In the genomic region with DNA sequence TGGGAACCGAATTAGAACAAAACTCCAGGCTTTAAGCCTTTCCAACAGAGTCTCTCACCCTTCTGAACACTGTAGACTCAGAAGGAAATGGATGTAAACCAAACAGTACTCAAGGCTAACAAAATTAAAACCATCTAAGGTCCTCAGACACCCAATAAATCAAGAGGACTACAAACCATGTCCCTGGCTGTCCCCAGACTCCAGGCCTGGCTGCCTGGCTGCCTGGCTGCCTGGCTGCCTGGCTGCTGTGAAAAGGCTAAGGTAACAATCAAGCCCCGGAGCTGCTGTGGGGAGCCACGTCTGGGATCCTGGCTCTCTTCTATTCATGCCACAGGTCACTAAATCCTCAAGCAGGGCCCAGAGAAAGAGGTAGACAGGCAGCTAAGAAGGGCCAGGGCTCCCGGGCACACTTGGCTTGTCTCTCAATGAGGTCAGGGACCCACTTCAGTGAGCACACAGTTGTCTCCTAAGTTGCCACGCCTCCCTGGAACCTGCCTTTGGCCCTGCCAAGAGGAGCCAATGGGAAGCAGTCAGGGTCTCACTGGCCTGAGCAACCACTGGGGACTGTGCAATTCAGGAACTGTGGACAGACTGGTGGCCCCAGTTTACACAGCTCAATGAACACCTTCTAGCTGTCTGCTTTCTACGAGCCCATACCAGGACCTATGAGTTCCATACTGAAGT, we compare ENCODE assay signal across 23 mouse cellular contexts.
DNase-seq lines count a peak whose midpoint lies in the region; ATAC-seq and TF ChIP-seq lines count a peak whose summit lies in the region.
"Had no signal": no experiment of that assay in that cellular context is flagged by ENCODE, and none has a peak within 500 bp of the region (broad histone marks: within the 10 kb centered on the region; RNA-seq: fewer than 3 reads in every experiment).

No protein-coding gene starts in this region.

- peak overlapping the region; percentile 3; the same call in 1 of the 2 replicates for H3K27ac ChIP-seq in forebrain, embryonic 10.5 days
- H3K27ac ChIP-seq in forebrain, postnatal 0 days (ENCODE audit: low read depth, low read length), result no peak overlapping the region
- H3K27ac ChIP-seq in kidney, postnatal 0 days, result peak overlapping the region; percentile 5; the same call in 1 of the 2 replicates
- H3K27ac ChIP-seq: embryonic facial prominence, embryonic 10.5 days; hindbrain, embryonic 15.5 days; liver, embryonic 15.5 days; midbrain, embryonic 15.5 days had no signal

- no peak overlapping the region for H3K4me3 ChIP-seq in forebrain, embryonic 10.5 days
- H3K4me3 ChIP-seq in forebrain, postnatal 0 days (ENCODE audit: low read depth, low read length), result no peak overlapping the region
- H3K4me3 ChIP-seq in kidney, postnatal 0 days (replicated peaks; ENCODE audit: low read depth, low read length), result no peak overlapping the region
- H3K4me3 ChIP-seq: embryonic facial prominence, embryonic 10.5 days; hindbrain, embryonic 15.5 days; liver, embryonic 15.5 days; midbrain, embryonic 15.5 days had no signal

- peaks cover 78% of the 10 kb centered on the region for H3K27me3 ChIP-seq in forebrain, embryonic 10.5 days (ENCODE audit: poor library complexity, severe bottlenecking)
- no peaks in the 10 kb centered on the region for H3K27me3 ChIP-seq in forebrain, postnatal 0 days (ENCODE audit: insufficient read depth, low read length)
- no peaks in the 10 kb centered on the region for H3K27me3 ChIP-seq in kidney, postnatal 0 days (ENCODE audit: insufficient read depth, low read length)
- H3K27me3 ChIP-seq: hindbrain, embryonic 15.5 days; liver, embryonic 15.5 days had no signal

- no peak for TF ChIP-seq CTCF in forebrain, postnatal 0 days (IDR thresholded peaks at IDR 0.05; ENCODE audit: low read depth)
- TF ChIP-seq CTCF in kidney, postnatal 0 days (IDR thresholded peaks at IDR 0.05; ENCODE audit: low read depth), result no peak

- no peaks in the 10 kb centered on the region for H3K36me3 ChIP-seq in forebrain, embryonic 10.5 days (replicated peaks)
- no peaks in the 10 kb centered on the region for H3K36me3 ChIP-seq in forebrain, postnatal 0 days (ENCODE audit: insufficient read depth)
- H3K36me3 ChIP-seq in kidney, postnatal 0 days (ENCODE audit: insufficient read depth, low read length), result no peaks in the 10 kb centered on the region
- H3K36me3 ChIP-seq: embryonic facial prominence, embryonic 10.5 days; hindbrain, embryonic 15.5 days; liver, embryonic 15.5 days; midbrain, embryonic 15.5 days had no signal

- peaks cover 24% of the 10 kb centered on the region for H3K4me1 ChIP-seq in forebrain, embryonic 10.5 days
- H3K4me1 ChIP-seq in forebrain, postnatal 0 days (ENCODE audit: insufficient read depth), result no peaks in the 10 kb centered on the region
- H3K4me1 ChIP-seq in kidney, postnatal 0 days (replicated peaks; ENCODE audit: insufficient read depth, low read length), result peaks cover 4% of the 10 kb centered on the region; the same call in 1 of the 2 replicates
- H3K4me1 ChIP-seq: hindbrain, embryonic 15.5 days; liver, embryonic 15.5 days; midbrain, embryonic 15.5 days had no signal

- no peak for DNase-seq in forebrain, embryonic 10.5 days (ENCODE audit: extremely low spot score, low spot score)
- DNase-seq in forebrain, postnatal 0 days, result no peak
- peak; percentile 69 for DNase-seq in kidney, postnatal 0 days (ENCODE audit: low spot score)
- no peak for DNase-seq in kidney, postnatal 36 days
- peak; percentile 30 for DNase-seq in retina, embryonic 14.5 days (ENCODE audit: low spot score)
- DNase-seq in retina, postnatal 1 day, result no peak
- DNase-seq in frontal cortex, postnatal 36 days (ENCODE audit: low spot score in 2 of 2), result no peak
- DNase-seq: adrenal gland, postnatal 14 days; cerebellum, adult 2 months; cerebellum, postnatal 25 days; gastrocnemius, postnatal 36 days; heart, postnatal 4 days; kidney, postnatal 10 days; liver; lung, postnatal 10 days; thymus, adult 18-20 months; thymus, postnatal 4 days had no signal

- no peak overlapping the region for H3K4me2 ChIP-seq in forebrain, postnatal 0 days (ENCODE audit: low read depth)
- no peak overlapping the region for H3K4me2 ChIP-seq in kidney, postnatal 0 days (ENCODE audit: low read length)
- H3K4me2 ChIP-seq: hindbrain, embryonic 15.5 days; liver, embryonic 15.5 days; midbrain, embryonic 15.5 days had no signal

- H3K9me3 ChIP-seq in forebrain, embryonic 10.5 days, result no peaks in the 10 kb centered on the region
- no peaks in the 10 kb centered on the region for H3K9me3 ChIP-seq in forebrain, postnatal 0 days (ENCODE audit: low read length)
- no peaks in the 10 kb centered on the region for H3K9me3 ChIP-seq in kidney, postnatal 0 days (replicated peaks; ENCODE audit: low read length)
- H3K9me3 ChIP-seq: embryonic facial prominence, embryonic 10.5 days; hindbrain, embryonic 15.5 days; liver, embryonic 15.5 days; midbrain, embryonic 15.5 days had no signal

- ATAC-seq in forebrain, postnatal 0 days, result no peak
- ATAC-seq in kidney, postnatal 0 days (replicated peaks; ENCODE audit: low FRiP score, low read depth), result peak; percentile 73; the same call in 1 of the 2 replicates
- ATAC-seq: forebrain, embryonic 16.5 days; intestine, embryonic 16.5 days; midbrain, embryonic 15.5 days had no signal

- H3K9ac ChIP-seq in forebrain, postnatal 0 days, result no peak overlapping the region
- no peak overlapping the region for H3K9ac ChIP-seq in kidney, postnatal 0 days (ENCODE audit: low read depth, low read length)
- H3K9ac ChIP-seq: hindbrain, embryonic 15.5 days; liver, embryonic 15.5 days; midbrain, embryonic 15.5 days had no signal

- 41% methylated on average over 6 of the region's 6 CpGs for WGBS in forebrain, embryonic 10.5 days
- 37% methylated on average over 6 of the region's 6 CpGs for WGBS in forebrain, postnatal 0 days
- 14% methylated on average over 6 of the region's 6 CpGs for WGBS in kidney, postnatal 0 days

Comparison
In these comparisons a context has a peak if more than half of its experiments do, and no peak if none do; other contexts are left out.
1. DNase-seq: peak in kidney, postnatal 0 days (single experiment) and retina, embryonic 14.5 days (single experiment); none in forebrain, embryonic 10.5 days (single experiment), forebrain, postnatal 0 days (single experiment), kidney, postnatal 36 days (0 of 2), retina, postnatal 1 day (single experiment) and frontal cortex, postnatal 36 days (0 of 2).